Mouse (Mus musculus): ENCODE data around the gene Capn1. TPM values are rescaled to one million over a fixed set of nuclear protein-coding genes. Genes with fewer than 3 reads are reported as not detected.

Capn1 gene
- 2.4 and 2.6 TPM in 2 replicates for polyA plus RNA-seq (2014; fragmentation: Nextera tagmentation; extraction: Ambion mirVana)

DNA sequence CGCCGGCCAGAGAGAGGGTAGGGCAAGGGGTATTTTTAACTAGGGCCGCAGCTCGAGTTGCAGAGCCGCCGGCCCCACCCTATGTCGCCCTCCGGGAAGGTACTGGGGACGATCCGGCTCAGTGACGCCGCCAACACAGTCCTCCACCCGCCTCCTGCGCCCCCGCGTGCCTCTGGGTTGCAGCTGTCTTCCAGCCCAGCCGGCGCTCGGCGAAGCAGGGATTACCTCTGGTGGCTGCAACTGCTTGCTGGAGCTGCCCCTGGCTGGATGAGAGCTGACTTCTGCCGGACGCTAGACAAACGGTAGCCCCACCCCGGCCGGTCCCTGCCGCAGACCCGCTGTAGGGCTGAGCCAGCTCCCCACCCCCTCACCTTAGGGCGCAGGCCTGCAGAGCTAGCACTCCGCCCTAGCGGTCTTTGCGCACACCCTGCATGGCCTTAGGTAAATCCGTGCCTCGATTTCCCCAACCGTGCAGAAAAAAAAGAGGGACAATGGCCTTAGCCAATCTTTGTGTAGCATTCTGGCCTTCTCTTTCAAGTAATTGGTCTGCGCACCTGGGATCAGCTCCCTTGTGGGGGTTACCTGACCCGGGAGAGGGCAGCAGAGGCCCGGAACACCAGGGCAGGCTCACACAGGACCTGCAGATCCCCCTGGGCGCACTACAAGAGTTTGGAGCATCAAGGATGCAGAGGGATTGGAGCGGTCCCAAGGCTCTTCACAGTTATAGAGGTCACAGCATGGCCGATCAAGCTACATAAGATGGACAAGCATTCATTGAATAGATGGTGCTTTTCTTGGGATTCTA lies at the start of gene Capn1:
Gene Capn1 (minus strand): TSS at position 387 of the 805 bp plus-strand sequence.
- peaks cover 7% of the 10 kb centered on the region; the same call in 1 of the 2 replicates for H3K27me3 ChIP-seq (ENCODE audit: control insufficient read depth, insufficient read depth, low read length)
- no peaks in the 10 kb centered on the region for H3K36me3 ChIP-seq (ENCODE audit: control insufficient read depth, insufficient read depth, low read length)
- H3K4me1 ChIP-seq (ENCODE audit: control insufficient read depth, insufficient read depth, low read length), result no peaks in the 10 kb centered on the region
- DNase-seq (peak; percentile 82), ATAC-seq (ENCODE audit: low FRiP score, low TSS enrichment) (peak; percentile 68)
- H3K9me3 ChIP-seq (ENCODE audit: control insufficient read depth, low read length), result no peaks in the 10 kb centered on the region
- 3% methylated on average over 40 of the region's 40 CpGs for WGBS
- H3K27ac ChIP-seq (replicated peaks; ENCODE audit: low read depth, low read length), result peak within 1 kb of the TSS; percentile 14; the same call in 1 of the 2 replicates
- H3K4me2 ChIP-seq (ENCODE audit: low read length), result peak within 1 kb of the TSS; percentile 81
- H3K9ac ChIP-seq (replicated peaks; ENCODE audit: low read length), result peak within 1 kb of the TSS; percentile 62
- H3K4me3 ChIP-seq (replicated peaks; ENCODE audit: low read depth, low read length), result peak within 1 kb of the TSS; percentile 43

DNA sequence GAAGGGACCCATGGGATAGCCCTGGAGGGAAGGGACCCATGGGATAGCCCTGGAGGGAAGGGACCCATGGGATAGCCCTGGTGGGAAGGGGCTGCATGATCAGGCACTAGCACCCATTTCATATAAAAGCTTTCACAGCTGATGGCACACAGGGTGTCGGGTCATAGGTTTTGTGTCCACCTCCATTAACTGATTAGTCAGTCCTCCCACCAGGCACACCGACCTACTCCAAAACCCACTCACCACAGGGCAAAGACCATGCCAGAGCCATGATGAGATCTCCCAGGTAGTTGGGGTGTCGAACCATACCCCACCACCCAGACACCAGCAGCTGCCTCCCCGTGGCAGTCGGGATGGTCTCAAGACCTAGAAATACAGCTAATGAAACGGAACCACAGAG lies 47.4 kb upstream of the Capn1 start:
- Histone ChIP-seq H3K27ac (replicated peaks; ENCODE audit: low read depth, low read length) (no peak overlapping the region), H3K4me2 (ENCODE audit: low read length) (peak overlapping the region; percentile 100; the same call in 1 of the 2 replicates), H3K4me1 (ENCODE audit: control insufficient read depth, insufficient read depth, low read length) (peaks cover 32% of the 10 kb centered on the region), H3K36me3 (ENCODE audit: control insufficient read depth, insufficient read depth, low read length) (peaks cover 7% of the 10 kb centered on the region), H3K9ac (replicated peaks; ENCODE audit: low read length) (no peak overlapping the region), H3K9me3 (ENCODE audit: control insufficient read depth, low read length) (no peaks in the 10 kb centered on the region), H3K4me3 (replicated peaks; ENCODE audit: low read depth, low read length) (no peak overlapping the region), H3K27me3 (ENCODE audit: control insufficient read depth, insufficient read depth, low read length) (no peaks in the 10 kb centered on the region)
- WGBS, result 96% methylated on average over 6 of the region's 6 CpGs
- ATAC-seq (ENCODE audit: low FRiP score, low TSS enrichment) (no peak), DNase-seq (no peak)

DNA sequence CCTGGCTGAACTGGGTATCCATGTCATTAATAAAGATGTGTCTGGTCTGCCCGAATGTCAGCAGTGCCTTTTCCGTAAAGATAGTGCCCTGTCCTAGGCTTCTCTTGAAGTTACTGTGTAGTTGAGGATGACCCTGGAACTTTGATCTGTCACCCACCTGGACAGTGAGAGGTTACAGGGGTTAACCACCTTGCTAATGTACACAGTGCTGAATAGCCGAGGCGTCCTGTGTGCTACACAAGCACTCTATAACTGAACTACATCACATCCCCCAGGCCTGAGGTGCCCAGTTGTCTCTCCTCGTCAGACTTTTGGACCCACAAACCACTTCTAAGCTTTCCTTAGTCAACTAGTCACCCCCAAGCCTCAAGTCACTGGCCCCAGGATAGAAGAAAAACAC lies 46.7 kb upstream of the Capn1 start:
- WGBS, result 70% methylated on average over 5 of the region's 5 CpGs
- peak overlapping the region; percentile 91; the same call in 1 of the 2 replicates for H3K9ac ChIP-seq (replicated peaks; ENCODE audit: low read length)
- no peaks in the 10 kb centered on the region for H3K9me3 ChIP-seq (ENCODE audit: control insufficient read depth, low read length)
- peaks cover 7% of the 10 kb centered on the region for H3K36me3 ChIP-seq (ENCODE audit: control insufficient read depth, insufficient read depth, low read length)
- no peaks in the 10 kb centered on the region for H3K27me3 ChIP-seq (ENCODE audit: control insufficient read depth, insufficient read depth, low read length)
- H3K4me3 ChIP-seq (replicated peaks; ENCODE audit: low read depth, low read length), result peak overlapping the region; percentile 77
- peak overlapping the region; percentile 89; the same call in 1 of the 2 replicates for H3K27ac ChIP-seq (replicated peaks; ENCODE audit: low read depth, low read length)
- H3K4me2 ChIP-seq (ENCODE audit: low read length), result peak overlapping the region; percentile 100
- no peak for ATAC-seq (ENCODE audit: low FRiP score, low TSS enrichment)
- no peak for DNase-seq
- peaks cover 31% of the 10 kb centered on the region for H3K4me1 ChIP-seq (ENCODE audit: control insufficient read depth, insufficient read depth, low read length)

DNA sequence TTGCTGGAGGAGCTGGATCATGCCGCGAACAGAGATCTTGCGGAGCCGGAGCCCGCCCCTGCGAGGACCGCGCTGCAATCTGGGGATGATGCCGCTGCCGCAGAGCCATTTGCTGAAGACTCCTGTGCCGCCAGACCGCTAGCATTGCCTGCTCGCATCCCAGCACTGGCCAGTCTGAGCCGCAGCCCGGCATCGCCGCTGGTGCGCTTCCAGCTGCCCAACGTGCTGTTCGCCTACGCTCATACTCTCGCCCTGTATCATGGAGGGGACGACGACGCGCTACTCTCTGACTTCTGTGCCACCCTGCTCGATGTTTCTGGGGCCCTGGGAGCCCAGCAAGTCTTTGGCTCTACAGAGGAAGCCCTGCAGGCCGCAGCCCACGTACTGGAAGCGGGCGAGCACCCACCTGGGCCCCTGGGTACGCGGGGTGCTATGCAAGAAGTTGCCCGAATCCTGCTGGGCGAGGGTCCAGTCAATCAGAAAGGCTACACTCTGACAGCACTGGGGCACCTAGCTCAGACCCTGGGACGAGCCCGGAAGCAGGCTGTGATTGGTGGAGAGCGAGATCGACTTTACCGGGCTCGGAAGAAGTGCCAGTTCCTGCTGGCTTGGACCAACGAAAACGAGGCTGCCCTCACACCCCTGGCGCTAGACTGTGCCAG lies 46.1 kb upstream of the Capn1 start:
- H3K4me1 ChIP-seq (ENCODE audit: control insufficient read depth, insufficient read depth, low read length), result peaks cover 31% of the 10 kb centered on the region
- ATAC-seq (ENCODE audit: low FRiP score, low TSS enrichment) (no peak), DNase-seq (peak; percentile 47)

DNA sequence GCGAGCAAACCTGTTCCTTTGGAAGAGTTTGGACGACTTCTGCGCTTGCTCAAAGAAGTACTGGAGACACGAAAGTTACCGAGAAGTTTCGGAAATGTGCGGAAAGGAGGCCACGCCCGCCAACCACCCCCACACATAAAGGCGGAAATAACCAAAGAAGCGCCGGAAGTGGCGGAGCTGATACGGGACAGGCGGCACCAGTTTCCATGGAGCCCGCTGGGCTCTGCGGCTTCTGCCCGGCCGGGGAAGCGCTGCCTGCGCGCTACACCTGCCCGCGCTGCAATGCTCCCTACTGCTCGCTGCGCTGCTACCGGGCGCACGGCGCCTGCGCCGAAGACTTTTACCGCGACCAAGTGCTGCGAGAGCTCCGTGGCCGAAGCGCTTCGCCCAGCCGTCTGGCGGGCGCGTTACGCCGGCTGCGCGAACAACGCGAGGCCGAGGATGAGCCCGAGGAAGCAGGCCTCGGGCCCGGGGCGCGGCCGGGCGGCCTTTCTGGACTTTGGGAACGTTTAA lies 45.4 kb upstream of the Capn1 start, which contains the start of gene Znhit2:
Gene Znhit2 (plus strand): TSS at position 172 of the 513 bp plus-strand sequence.
- Histone ChIP-seq H3K4me3 (replicated peaks; ENCODE audit: low read depth, low read length) (peak within 1 kb of the TSS; percentile 77), H3K4me1 (ENCODE audit: control insufficient read depth, insufficient read depth, low read length) (peaks cover 27% of the 10 kb centered on the region)
- under 1% methylated on average over 58 of the region's 58 CpGs for WGBS

More for the DNA sequence above, 46.1 kb upstream of the Capn1 start:
- Histone ChIP-seq H3K36me3 (ENCODE audit: control insufficient read depth, insufficient read depth, low read length) (peaks cover 7% of the 10 kb centered on the region), H3K9me3 (ENCODE audit: control insufficient read depth, low read length) (no peaks in the 10 kb centered on the region), H3K27me3 (ENCODE audit: control insufficient read depth, insufficient read depth, low read length) (no peaks in the 10 kb centered on the region), H3K27ac (replicated peaks; ENCODE audit: low read depth, low read length) (peak overlapping the region; percentile 89), H3K4me3 (replicated peaks; ENCODE audit: low read depth, low read length) (peak overlapping the region; percentile 77), H3K4me2 (ENCODE audit: low read length) (peak overlapping the region; percentile 100), H3K9ac (replicated peaks; ENCODE audit: low read length) (peak overlapping the region; percentile 91)
- 1% methylated on average over 44 of the region's 44 CpGs for WGBS

DNA sequence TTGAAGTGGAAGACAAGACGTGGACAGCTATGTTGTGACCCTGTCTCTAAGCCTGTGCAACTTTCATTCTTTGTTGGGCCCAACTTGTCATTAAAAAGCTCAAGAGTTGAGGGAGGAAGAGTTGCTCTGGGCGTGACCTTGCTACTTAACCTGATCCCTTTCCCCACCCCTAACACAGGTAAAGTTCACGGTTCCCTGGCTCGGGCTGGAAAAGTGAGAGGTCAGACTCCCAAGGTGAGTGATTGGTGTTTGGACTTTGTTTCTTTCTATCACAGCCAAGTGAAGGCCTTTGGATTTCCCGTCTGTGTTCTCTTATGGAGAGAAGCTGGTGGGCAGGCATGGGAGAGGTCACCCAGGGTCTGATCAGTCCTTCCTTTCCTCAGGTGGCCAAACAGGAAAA lies 43.3 kb upstream of the Capn1 start:
- no peak overlapping the region for H3K9ac ChIP-seq (replicated peaks; ENCODE audit: low read length)
- peaks cover 25% of the 10 kb centered on the region for H3K36me3 ChIP-seq (ENCODE audit: control insufficient read depth, insufficient read depth, low read length)
- WGBS, result 89% methylated on average over 5 of the region's 5 CpGs
- H3K9me3 ChIP-seq (ENCODE audit: control insufficient read depth, low read length), result no peaks in the 10 kb centered on the region
- peak overlapping the region; percentile 81 for H3K4me3 ChIP-seq (replicated peaks; ENCODE audit: low read depth, low read length)
- H3K27ac ChIP-seq (replicated peaks; ENCODE audit: low read depth, low read length), result no peak overlapping the region
- H3K4me1 ChIP-seq (ENCODE audit: control insufficient read depth, insufficient read depth, low read length), result peaks cover 25% of the 10 kb centered on the region
- DNase-seq, result no peak
- no peaks in the 10 kb centered on the region for H3K27me3 ChIP-seq (ENCODE audit: control insufficient read depth, insufficient read depth, low read length)
- peak overlapping the region; percentile 87 for H3K4me2 ChIP-seq (ENCODE audit: low read length)
- no peak for ATAC-seq (ENCODE audit: low FRiP score, low TSS enrichment)

More for the DNA sequence above, 45.4 kb upstream of the Capn1 start, which contains the start of gene Znhit2:
- peaks cover 7% of the 10 kb centered on the region for H3K36me3 ChIP-seq (ENCODE audit: control insufficient read depth, insufficient read depth, low read length)
- H3K4me2 ChIP-seq (ENCODE audit: low read length), result peak within 1 kb of the TSS; percentile 100
- peak; percentile 35 for ATAC-seq (ENCODE audit: low FRiP score, low TSS enrichment)
- DNase-seq, result peak; percentile 95
- no peaks in the 10 kb centered on the region for H3K27me3 ChIP-seq (ENCODE audit: control insufficient read depth, insufficient read depth, low read length)
- no peaks in the 10 kb centered on the region for H3K9me3 ChIP-seq (ENCODE audit: control insufficient read depth, low read length)
- H3K9ac ChIP-seq (replicated peaks; ENCODE audit: low read length), result peak within 1 kb of the TSS; percentile 91
- peak within 1 kb of the TSS; percentile 89 for H3K27ac ChIP-seq (replicated peaks; ENCODE audit: low read depth, low read length)

DNA sequence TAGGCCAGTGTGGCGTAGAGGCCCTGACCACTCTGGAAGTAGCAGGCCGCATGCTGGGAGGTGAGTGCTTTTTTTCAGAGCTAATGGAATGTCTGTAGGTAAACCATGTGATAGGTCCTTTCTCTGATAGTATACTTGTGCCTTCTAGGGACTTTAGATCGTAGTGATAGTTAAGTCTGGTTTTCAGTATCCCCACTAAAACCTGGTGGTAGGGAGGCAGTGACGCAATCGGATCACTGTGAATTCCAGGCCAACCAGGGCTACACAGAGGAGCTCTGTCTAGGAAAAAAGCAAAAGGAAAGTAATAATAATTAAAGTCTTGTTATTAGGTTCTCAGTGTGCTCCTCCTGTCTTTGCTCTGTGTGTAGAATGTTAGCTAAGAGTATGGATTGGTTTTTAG lies 42.8 kb upstream of the Capn1 start:
- 33% methylated on average over 5 of the region's 5 CpGs for WGBS

DNA sequence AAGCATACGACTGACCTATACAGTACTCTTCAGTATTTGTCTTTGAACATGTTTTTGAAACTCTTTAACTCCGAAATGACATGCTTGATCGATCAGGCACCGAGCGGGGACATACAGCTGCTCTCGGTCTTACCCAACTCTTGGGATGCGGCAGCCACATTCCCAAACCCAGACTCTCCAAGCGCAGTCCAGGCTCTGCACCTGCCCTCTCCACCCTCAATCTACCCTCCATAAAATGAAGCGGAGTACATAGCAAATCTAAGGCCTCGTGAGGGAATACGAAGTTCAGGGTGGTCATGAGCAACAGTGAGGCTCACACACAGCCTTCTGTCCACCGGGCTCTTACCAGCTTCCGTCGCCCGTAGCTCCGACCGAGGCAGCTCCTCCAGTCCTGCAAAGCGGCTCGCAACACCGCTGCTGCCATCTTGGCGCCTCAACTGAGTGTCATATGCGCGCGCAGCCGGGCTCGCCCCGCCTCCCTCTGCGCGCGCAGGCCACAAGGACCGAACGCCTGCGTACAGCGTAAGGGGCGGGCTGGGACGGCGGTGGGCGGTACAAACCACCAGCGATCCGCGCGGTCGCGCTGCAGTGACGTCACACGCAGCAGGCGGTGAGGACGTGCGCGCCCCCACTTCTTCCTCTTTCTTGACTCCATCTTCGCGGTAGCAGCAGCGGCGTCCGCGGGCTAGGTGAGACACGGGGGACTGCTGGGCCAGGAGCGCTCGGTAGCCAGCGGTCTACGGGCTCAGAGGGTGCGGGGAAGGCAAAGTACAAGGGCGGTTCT lies 41.8 kb upstream of the Capn1 start, which contains the start of the genes Mrpl49 and Fau:
Gene Mrpl49 (minus strand): TSS at position 473 of the 784 bp plus-strand sequence.
Gene Fau (plus strand): TSS at position 532 of the 784 bp plus-strand sequence.
- Histone ChIP-seq H3K9ac (replicated peaks; ENCODE audit: low read length) (peak within 1 kb of the TSS; percentile 79), H3K36me3 (ENCODE audit: control insufficient read depth, insufficient read depth, low read length) (peaks cover 40% of the 10 kb centered on the region), H3K27ac (replicated peaks; ENCODE audit: low read depth, low read length) (peak within 1 kb of the TSS; percentile 84), H3K27me3 (ENCODE audit: control insufficient read depth, insufficient read depth, low read length) (no peaks in the 10 kb centered on the region), H3K4me2 (ENCODE audit: low read length) (peak within 1 kb of the TSS; percentile 87), H3K4me3 (replicated peaks; ENCODE audit: low read depth, low read length) (peak within 1 kb of the TSS; percentile 81), H3K4me1 (ENCODE audit: control insufficient read depth, insufficient read depth, low read length) (peaks cover 17% of the 10 kb centered on the region), H3K9me3 (ENCODE audit: control insufficient read depth, low read length) (no peaks in the 10 kb centered on the region)
- under 1% methylated on average over 63 of the region's 63 CpGs for WGBS
- DNase-seq (peak; percentile 100), ATAC-seq (ENCODE audit: low FRiP score, low TSS enrichment) (peak; percentile 91)

More for the DNA sequence above, 42.8 kb upstream of the Capn1 start:
- peak overlapping the region; percentile 87 for H3K4me2 ChIP-seq (ENCODE audit: low read length)
- H3K9ac ChIP-seq (replicated peaks; ENCODE audit: low read length), result peak overlapping the region; percentile 79
- H3K9me3 ChIP-seq (ENCODE audit: control insufficient read depth, low read length), result no peaks in the 10 kb centered on the region
- ATAC-seq (ENCODE audit: low FRiP score, low TSS enrichment) (no peak), DNase-seq (no peak)
- no peak overlapping the region for H3K27ac ChIP-seq (replicated peaks; ENCODE audit: low read depth, low read length)
- peaks cover 25% of the 10 kb centered on the region for H3K4me1 ChIP-seq (ENCODE audit: control insufficient read depth, insufficient read depth, low read length)
- peaks cover 30% of the 10 kb centered on the region for H3K36me3 ChIP-seq (ENCODE audit: control insufficient read depth, insufficient read depth, low read length)
- H3K4me3 ChIP-seq (replicated peaks; ENCODE audit: low read depth, low read length), result peak overlapping the region; percentile 81
- no peaks in the 10 kb centered on the region for H3K27me3 ChIP-seq (ENCODE audit: control insufficient read depth, insufficient read depth, low read length)
